In the genomic region with DNA sequence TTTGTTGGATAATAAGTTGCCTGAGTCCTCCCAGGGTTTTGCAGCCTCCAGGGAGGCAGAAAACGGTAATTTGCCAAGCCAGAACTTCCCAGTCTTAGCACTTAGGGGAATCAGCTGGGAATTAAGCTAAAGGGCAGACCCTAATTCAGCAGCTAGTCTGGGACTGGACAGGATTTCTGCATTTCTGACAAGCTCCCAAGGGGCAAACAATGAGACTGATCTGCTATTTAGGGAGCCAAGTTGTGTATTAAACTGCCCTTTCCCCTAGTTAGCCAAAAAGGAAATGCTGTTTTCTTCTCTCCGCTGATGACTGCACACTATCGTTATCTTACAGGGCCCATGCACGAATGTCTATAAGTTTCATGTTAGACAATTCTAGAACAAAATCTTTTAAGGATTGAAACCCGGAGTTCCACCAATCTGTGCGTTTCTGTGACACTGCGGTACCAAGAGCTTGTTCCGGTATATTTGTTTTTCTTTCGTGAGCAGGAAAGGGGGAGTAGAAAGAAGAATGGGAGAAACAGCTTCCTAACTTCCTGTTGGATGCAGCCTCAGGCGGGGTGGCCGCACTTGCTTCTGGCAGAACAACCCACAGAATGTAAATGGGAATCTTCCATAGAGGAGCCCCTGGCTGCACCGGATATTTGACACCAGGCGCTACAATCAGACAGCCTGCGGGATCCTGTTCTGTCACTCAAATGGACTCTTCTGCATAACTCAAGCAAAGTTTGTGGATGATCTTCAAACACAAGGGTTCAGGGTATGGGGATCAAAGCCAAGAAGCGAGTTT, we compare ENCODE assay signal across 10 mouse cellular contexts. TPM values are rescaled to one million over a fixed set of nuclear protein-coding genes. Genes with fewer than 3 reads are reported as not detected.
A peak's percentile ranks its signal among the peaks of the same experiment; 100 is the strongest.
DNase-seq lines count a peak whose midpoint lies in the region; ATAC-seq and TF ChIP-seq lines count a peak whose summit lies in the region.
"Had no signal": no experiment of that assay in that cellular context is flagged by ENCODE, and none has a peak within 500 bp of the region (broad histone marks: within the 10 kb centered on the region; RNA-seq: fewer than 3 reads in every experiment).

No protein-coding gene starts in this region.

- H3K36me3 ChIP-seq in heart, embryonic 11.5 days (ENCODE audit: control insufficient read depth, insufficient read depth, low read length) = no peaks in the 10 kb centered on the region
- no peaks in the 10 kb centered on the region for H3K36me3 ChIP-seq in ES-Bruce4 (ENCODE audit: control insufficient read depth, insufficient read depth, low read length, poor library complexity, severe bottlenecking)
- H3K36me3 ChIP-seq in embryonic facial prominence, embryonic 11.5 days (replicated peaks; ENCODE audit: control insufficient read depth, insufficient read depth, low read depth, low read length) = no peaks in the 10 kb centered on the region
- H3K36me3 ChIP-seq in thymus, adult 2 months (ENCODE audit: control insufficient read depth, insufficient read depth, low read length) = no peaks in the 10 kb centered on the region

- no peak overlapping the region for H3K9ac ChIP-seq in heart, embryonic 11.5 days (ENCODE audit: low read depth, low read length)
- no peak overlapping the region for H3K9ac ChIP-seq in ES-Bruce4 (ENCODE audit: low read depth, poor library complexity, severe bottlenecking)
- no peak overlapping the region for H3K9ac ChIP-seq in embryonic facial prominence, embryonic 11.5 days (replicated peaks; ENCODE audit: low read length)

- H3K4me3 ChIP-seq in heart, embryonic 11.5 days (ENCODE audit: low read depth, low read length) = no peak overlapping the region
- H3K4me3 ChIP-seq in ES-Bruce4 (ENCODE audit: low read depth, low read length) = no peak overlapping the region
- no peak overlapping the region for H3K4me3 ChIP-seq in embryonic facial prominence, embryonic 11.5 days (ENCODE audit: low read depth, low read length)
- no peak overlapping the region for H3K4me3 ChIP-seq in thymus, adult 2 months (ENCODE audit: control insufficient read depth, insufficient read depth, low read length)
- H3K4me3 ChIP-seq: erythroblast, embryonic 14.5 days had no signal

- ATAC-seq in heart, embryonic 11.5 days (replicated peaks; ENCODE audit: insufficient number of reproducible peaks, low FRiP score, low TSS enrichment) = no peak
- no peak for ATAC-seq in embryonic facial prominence, embryonic 11.5 days (replicated peaks; ENCODE audit: insufficient number of reproducible peaks, low FRiP score, low TSS enrichment, low read depth)

- TF ChIP-seq EP300 in ES-Bruce4 (IDR thresholded peaks at IDR 0.05; ENCODE audit: insufficient read depth, low read depth, low read length) = 0 out of 2 replicates have a peak, but pooled peaks have one; percentile 18

- no peak overlapping the region for H3K27ac ChIP-seq in heart, embryonic 11.5 days (ENCODE audit: low read depth, low read length)
- H3K27ac ChIP-seq in ES-Bruce4 (ENCODE audit: insufficient read depth, low read length) = no peak overlapping the region
- no peak overlapping the region for H3K27ac ChIP-seq in embryonic facial prominence, embryonic 11.5 days (replicated peaks; ENCODE audit: low read depth, low read length)
- no peak overlapping the region for H3K27ac ChIP-seq in thymus, adult 2 months (ENCODE audit: control insufficient read depth, insufficient read depth, low read length)

- DNase-seq in heart, postnatal 4 days = no peak
- DNase-seq in embryonic facial prominence, embryonic 11.5 days (ENCODE audit: low spot score) = peak; percentile 43
- DNase-seq in kidney, postnatal 10 days = peak; percentile 67
- no peak for DNase-seq in urinary bladder, postnatal 10 days (ENCODE audit: low spot score)
- DNase-seq in thymus, adult 2 months = no peak
- DNase-seq in cerebellum, postnatal 4 days (ENCODE audit: low spot score in 2 of 2) = no peak

- 0 out of 2 replicates have a peak overlapping the region, but pooled peaks have one; percentile 7 for H3K4me2 ChIP-seq in heart, embryonic 11.5 days
- H3K4me2 ChIP-seq in embryonic facial prominence, embryonic 11.5 days (ENCODE audit: low read depth, low read length) = no peak overlapping the region

- no peak for TF ChIP-seq POLR2A in ES-Bruce4 (IDR thresholded peaks at IDR 0.05; ENCODE audit: insufficient read depth, low read length)
- no peak for TF ChIP-seq POLR2A in thymus, adult 2 months (IDR thresholded peaks at IDR 0.05; ENCODE audit: control insufficient read depth, extremely low read depth, insufficient read depth, low read length, poor library complexity)

- H3K9me3 ChIP-seq in heart, embryonic 11.5 days (replicated peaks; ENCODE audit: control insufficient read depth, low read length) = no peaks in the 10 kb centered on the region
- H3K9me3 ChIP-seq in ES-Bruce4 (replicated peaks; ENCODE audit: control insufficient read depth, insufficient read depth, low read length, poor library complexity, severe bottlenecking) = no peaks in the 10 kb centered on the region
- H3K9me3 ChIP-seq in embryonic facial prominence, embryonic 11.5 days (replicated peaks; ENCODE audit: control insufficient read depth, low read length) = no peaks in the 10 kb centered on the region

- H3K4me1 ChIP-seq in heart, embryonic 11.5 days (ENCODE audit: control insufficient read depth, insufficient read depth, low read length) = no peaks in the 10 kb centered on the region
- H3K4me1 ChIP-seq in ES-Bruce4 (ENCODE audit: control insufficient read depth, insufficient read depth, low read length) = peaks cover 3% of the 10 kb centered on the region
- H3K4me1 ChIP-seq in embryonic facial prominence, embryonic 11.5 days (ENCODE audit: control insufficient read depth, insufficient read depth, low read length) = peaks cover 3% of the 10 kb centered on the region
- no peaks in the 10 kb centered on the region for H3K4me1 ChIP-seq in thymus, adult 2 months (replicated peaks; ENCODE audit: control insufficient read depth, insufficient read depth, low read length)

- WGBS in heart, embryonic 11.5 days (ENCODE audit: insufficient replicate concordance) = 40% methylated on average over 15 of the region's 15 CpGs
- WGBS in embryonic facial prominence, embryonic 11.5 days = 31% methylated on average over 15 of the region's 15 CpGs
- WGBS in thymus, adult 2 months = 29% methylated on average over 15 of the region's 15 CpGs

- no peaks in the 10 kb centered on the region for H3K27me3 ChIP-seq in heart, embryonic 11.5 days (ENCODE audit: control insufficient read depth, insufficient read depth, low read length)
- no peaks in the 10 kb centered on the region for H3K27me3 ChIP-seq in ES-Bruce4 (ENCODE audit: control insufficient read depth, insufficient read depth, low read length, poor library complexity, severe bottlenecking)
- H3K27me3 ChIP-seq in embryonic facial prominence, embryonic 11.5 days (ENCODE audit: control insufficient read depth, insufficient read depth, low read length) = no peaks in the 10 kb centered on the region
- H3K27me3 ChIP-seq in thymus, adult 2 months (ENCODE audit: control insufficient read depth, insufficient read depth, low read length) = no peaks in the 10 kb centered on the region

- TF ChIP-seq CTCF in ES-Bruce4 (IDR thresholded peaks at IDR 0.05; ENCODE audit: low read depth, low read length) = no peak
- TF ChIP-seq CTCF in thymus, adult 2 months (IDR thresholded peaks at IDR 0.05; ENCODE audit: borderline replicate concordance, control insufficient read depth, extremely low read depth, insufficient read depth, low read length, poor library complexity) = no peak

RNA-seq across cellular contexts. Expression of a gene that starts 9.2 kb away (rescaled TPM):
- polyA plus RNA-seq in heart, embryonic 11.5 days (2014; fragmentation: Nextera tagmentation; extraction: Ambion mirVana) = 1.3 and 1.5 TPM in 2 replicates
- 10 to 100 TPM; 10.1 to 11.9 TPM for total RNA-seq in heart, postnatal 4 days (2021)
- 13.1 and 17.3 TPM in 2 replicates for polyA plus RNA-seq in ES-Bruce4 (2011; ENCODE audit: insufficient read depth, insufficient read length, low read depth, missing spikeins)
- polyA plus RNA-seq in embryonic facial prominence, embryonic 11.5 days (2014; fragmentation: Nextera tagmentation; extraction: Ambion mirVana) = 5.5 and 7.8 TPM in 2 replicates
- polyA plus RNA-seq in thymus, adult 2 months (2012; rRNA removed) = 4.7 and 5.9 TPM in 2 replicates
- total RNA-seq: megakaryocyte, adult 5-6 weeks had no signal
- polyA plus RNA-seq: erythroblast, embryonic 14.5 days had no signal

Comparison
In these comparisons a context has a peak if more than half of its experiments do, and no peak if none do; other contexts are left out.
1. DNase-seq: peak in embryonic facial prominence, embryonic 11.5 days (single experiment) and kidney, postnatal 10 days (single experiment); none in heart, postnatal 4 days (single experiment), urinary bladder, postnatal 10 days (single experiment), thymus, adult 2 months (single experiment) and cerebellum, postnatal 4 days (0 of 2).